Mouse (Mus musculus) liver, embryonic 15.5 days (tissue): ENCODE results near the gene Nrf1. TPM values are rescaled to one million over a fixed set of nuclear protein-coding genes. Genes with fewer than 3 reads are reported as not detected.

Experiments
- ATAC-seq: fragments of 200-750 bp; cut with Nextera tagmentation; 2 replicates; pipeline ENCODE4 v1.8.0; 2017; ENCODE audit warnings: moderate number of reproducible peaks, mild to moderate bottlenecking, moderate library complexity; ENCODE audit not compliant: insufficient read depth
- H3K27ac ChIP-seq: fragments of 300-500 bp; sonication (generic); replicated peaks from 2 replicates; pipeline ENCODE4 v1.5.1; 2015; ENCODE audit warnings: mild to moderate bottlenecking, inconsistent platforms
- H3K27me3 ChIP-seq: fragments of 300-500 bp; sonication (generic); 2 replicates; pipeline ENCODE4 v1.6.1; 2015; ENCODE audit warnings: mild to moderate bottlenecking, inconsistent platforms
- H3K36me3 ChIP-seq: fragments of 300-500 bp; sonication (generic); replicated peaks from 2 replicates; pipeline ENCODE4 v1.6.1; 2015; ENCODE audit warnings: moderate library complexity, mild to moderate bottlenecking, inconsistent platforms
- H3K4me1 ChIP-seq: fragments of 300-500 bp; sonication (generic); replicated peaks from 2 replicates; pipeline ENCODE4 v1.6.1; 2015; ENCODE audit warnings: inconsistent platforms
- H3K4me2 ChIP-seq: fragments of 300-500 bp; sonication (generic); 2 replicates; pipeline ENCODE4 v1.6.1; 2015; ENCODE audit warnings: moderate library complexity, mild to moderate bottlenecking, inconsistent platforms
- H3K4me3 ChIP-seq: fragments of 300-500 bp; sonication (generic); replicated peaks from 2 replicates; pipeline ENCODE4 v1.5.1; 2015; ENCODE audit warnings: mild to moderate bottlenecking, inconsistent platforms
- H3K9ac ChIP-seq: fragments of 300-500 bp; sonication (generic); 2 replicates; pipeline ENCODE4 v1.6.1; 2015; ENCODE audit warnings: moderate library complexity, mild to moderate bottlenecking, inconsistent platforms
- H3K9me3 ChIP-seq: fragments of 300-500 bp; sonication (generic); replicated peaks from 2 replicates; pipeline ENCODE4 v1.6.1; 2016; ENCODE audit warnings: inconsistent platforms
- WGBS: fragments of 180-500 bp; shearing (Covaris S2); methylation state at CpG from one replicate; pipeline ENCODE4 v1.1.7; 2015; ENCODE audit warnings: mixed read lengths; ENCODE audit not compliant: insufficient replicate concordance; 5-methylcytosine and 5-hydroxymethylcytosine counted together
- polyA plus RNA-seq: library from polyadenylated mRNA; unstranded; fragments of >200 nt; fragmentation: Nextera tagmentation; extraction: Ambion mirVana; gene quantifications from 2 replicates; pipeline ENCODE4 v1.2.1, GENCODE M21; 2015

The Nrf1 gene
- 39.0 and 39.3 TPM in 2 replicates for polyA plus RNA-seq

- no peaks in the 10 kb centered on the region for H3K9me3 ChIP-seq
- peak; percentile 85 for ATAC-seq
- no peaks in the 10 kb centered on the region; the same call in 1 of the 2 replicates for H3K36me3 ChIP-seq
- H3K4me2 ChIP-seq = peak within 1 kb of the TSS; percentile 82
- H3K4me3 ChIP-seq = peak within 1 kb of the TSS; percentile 89
- H3K27ac ChIP-seq = peak within 1 kb of the TSS; percentile 97
- H3K4me1 ChIP-seq = peaks cover 44% of the 10 kb centered on the region
- peak within 1 kb of the TSS; percentile 97 for H3K9ac ChIP-seq
- under 1% methylated on average over 75 of the region's 78 CpGs for WGBS
- H3K27me3 ChIP-seq = no peaks in the 10 kb centered on the region
These were observed at the start of gene Nrf1 for GRCm38 (mm10) chr6:30047271-30048162. Gene Nrf1, plus strand, starts transcription at chr6:30047988.

DNA sequence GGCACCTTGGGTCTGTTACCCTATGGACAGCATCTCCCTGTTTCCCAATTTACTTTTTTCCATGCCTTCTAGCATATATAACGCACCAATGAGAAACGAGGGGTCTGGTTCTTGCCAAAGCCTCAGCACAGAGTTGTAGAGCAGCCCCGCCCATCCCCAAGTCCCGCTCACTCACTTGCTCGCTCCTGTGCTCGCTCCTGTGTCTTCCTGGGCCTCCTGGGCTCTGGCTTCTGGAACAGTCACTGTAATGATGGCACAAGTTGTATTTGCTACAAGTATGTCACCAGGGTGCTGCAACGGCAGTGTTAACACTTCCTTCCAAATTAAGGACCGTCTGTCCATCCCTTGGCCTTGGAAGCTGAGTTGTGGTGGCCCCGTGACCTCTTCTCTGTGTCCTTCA is 49.6 kb upstream of the Nrf1 start:
- Histone ChIP-seq H3K9ac (no peak overlapping the region), H3K27me3 (peaks cover 7% of the 10 kb centered on the region; the same call in 1 of the 2 replicates), H3K27ac (no peak overlapping the region), H3K4me2 (no peak overlapping the region), H3K36me3 (no peaks in the 10 kb centered on the region), H3K4me1 (no peaks in the 10 kb centered on the region), H3K9me3 (no peaks in the 10 kb centered on the region), H3K4me3 (no peak overlapping the region)
- 68% methylated on average over 9 of the region's 9 CpGs for WGBS
- ATAC-seq = no peak

GRCm38 (mm10) chr6:29998771-29999170 is 49.0 kb upstream of the Nrf1 start:
- no peak for ATAC-seq
- peaks cover 7% of the 10 kb centered on the region; the same call in 1 of the 2 replicates for H3K27me3 ChIP-seq
- no peak overlapping the region for H3K4me3 ChIP-seq
- WGBS = 42% methylated on average over 4 of the region's 4 CpGs
- H3K9ac ChIP-seq = no peak overlapping the region
- no peaks in the 10 kb centered on the region for H3K4me1 ChIP-seq
- no peak overlapping the region for H3K4me2 ChIP-seq
- no peak overlapping the region for H3K27ac ChIP-seq
- no peaks in the 10 kb centered on the region for H3K9me3 ChIP-seq
- H3K36me3 ChIP-seq = no peaks in the 10 kb centered on the region

GRCm38 (mm10) chr6:30002628-30003027 is 45.2 kb upstream of the Nrf1 start:
- Histone ChIP-seq H3K4me3 (no peak overlapping the region), H3K27ac (no peak overlapping the region), H3K4me2 (no peak overlapping the region), H3K27me3 (peaks cover 7% of the 10 kb centered on the region; the same call in 1 of the 2 replicates), H3K4me1 (no peaks in the 10 kb centered on the region), H3K9me3 (no peaks in the 10 kb centered on the region), H3K36me3 (no peaks in the 10 kb centered on the region), H3K9ac (no peak overlapping the region)
- 59% methylated on average over 9 of the region's 9 CpGs for WGBS
- no peak for ATAC-seq

DNA sequence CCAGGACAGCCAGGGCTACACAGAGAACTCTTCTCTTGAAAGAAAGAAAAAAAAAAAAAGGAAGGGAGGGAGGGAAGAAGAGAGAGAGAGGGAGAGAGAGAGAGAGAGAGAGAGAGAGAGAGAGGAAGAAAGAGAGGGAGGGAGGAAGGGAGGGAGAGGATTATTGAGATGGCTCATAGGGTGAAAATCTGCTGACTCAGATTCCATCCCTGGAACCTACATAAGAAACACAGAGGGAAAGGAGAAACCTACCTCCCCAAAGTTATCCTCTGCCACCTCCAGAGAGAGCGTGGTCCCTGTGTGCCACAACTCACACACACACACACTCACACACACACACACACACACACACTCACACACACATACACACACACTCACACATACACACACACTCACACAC is 41.9 kb upstream of the Nrf1 start:
- no peaks in the 10 kb centered on the region for H3K4me1 ChIP-seq
- no peak overlapping the region for H3K9ac ChIP-seq
- H3K9me3 ChIP-seq = no peaks in the 10 kb centered on the region
- H3K27ac ChIP-seq = no peak overlapping the region
- no peak overlapping the region for H3K4me2 ChIP-seq
- WGBS = 91% methylated on average over 1 of the region's 1 CpGs
- H3K36me3 ChIP-seq = no peaks in the 10 kb centered on the region
- ATAC-seq = no peak
- H3K27me3 ChIP-seq = no peaks in the 10 kb centered on the region
- no peak overlapping the region for H3K4me3 ChIP-seq

GRCm38 (mm10) chr6:30009204-30009603 is 38.6 kb upstream of the Nrf1 start:
- no peaks in the 10 kb centered on the region for H3K27me3 ChIP-seq
- H3K4me3 ChIP-seq = no peak overlapping the region
- WGBS = 71% methylated on average over 7 of the region's 7 CpGs
- no peak overlapping the region for H3K9ac ChIP-seq
- no peak for ATAC-seq
- 0 out of 2 replicates have a peak, but pooled peaks cover 6% of the 10 kb centered on the region for H3K4me1 ChIP-seq
- no peaks in the 10 kb centered on the region for H3K9me3 ChIP-seq
- no peaks in the 10 kb centered on the region for H3K36me3 ChIP-seq
- H3K27ac ChIP-seq = no peak overlapping the region
- H3K4me2 ChIP-seq = no peak overlapping the region

GRCm38 (mm10) chr6:30013520-30013919 is 34.3 kb upstream of the Nrf1 start:
- 0 out of 2 replicates have a peak, but pooled peaks cover 6% of the 10 kb centered on the region for H3K4me1 ChIP-seq
- WGBS = 63% methylated on average over 2 of the region's 2 CpGs

DNA sequence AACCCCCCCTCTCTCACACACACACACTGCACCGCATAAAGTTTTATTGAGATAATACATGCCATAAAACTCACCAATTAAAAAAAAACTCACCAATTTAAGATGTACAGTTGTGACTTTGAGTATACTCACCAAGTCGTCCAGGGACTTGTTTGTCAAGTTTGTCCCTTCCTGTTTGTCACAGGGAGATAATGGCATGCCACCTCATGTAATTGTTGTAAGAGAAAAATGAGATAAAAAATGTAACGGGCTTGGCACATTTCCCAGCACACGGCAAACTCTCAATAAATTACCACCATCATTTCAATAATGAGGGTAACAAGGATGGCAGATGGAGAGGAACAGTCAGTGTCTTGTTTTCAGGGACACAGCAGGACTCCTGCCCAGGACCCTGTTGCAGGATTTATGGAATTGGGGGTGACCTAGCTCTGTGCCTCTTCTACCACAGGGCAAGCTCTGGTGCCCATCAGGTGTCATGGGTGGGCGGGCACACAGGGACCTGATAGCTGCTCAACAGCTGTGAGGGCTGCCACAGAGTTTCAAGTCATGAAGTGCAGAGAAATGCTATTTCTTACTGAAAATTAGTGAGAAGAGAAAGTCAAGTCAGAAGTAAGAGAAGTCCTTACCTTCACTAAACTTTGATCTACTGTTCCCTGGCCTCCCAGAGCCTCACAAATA is 33.5 kb upstream of the Nrf1 start:
- no peak overlapping the region for H3K4me2 ChIP-seq
- 0 out of 2 replicates have a peak, but pooled peaks cover 6% of the 10 kb centered on the region for H3K4me1 ChIP-seq
- WGBS = 46% methylated on average over 5 of the region's 5 CpGs
- H3K36me3 ChIP-seq = no peaks in the 10 kb centered on the region
- no peak overlapping the region for H3K27ac ChIP-seq
- H3K4me3 ChIP-seq = no peak overlapping the region
- no peaks in the 10 kb centered on the region for H3K9me3 ChIP-seq
- no peak overlapping the region for H3K9ac ChIP-seq
- ATAC-seq = no peak
- no peaks in the 10 kb centered on the region for H3K27me3 ChIP-seq

More at GRCm38 (mm10) chr6:30013520-30013919, 34.3 kb upstream of the Nrf1 start:
- H3K36me3 ChIP-seq = no peaks in the 10 kb centered on the region
- no peaks in the 10 kb centered on the region for H3K27me3 ChIP-seq
- H3K27ac ChIP-seq = no peak overlapping the region
- no peak overlapping the region for H3K9ac ChIP-seq
- H3K9me3 ChIP-seq = no peaks in the 10 kb centered on the region
- no peak overlapping the region for H3K4me2 ChIP-seq
- ATAC-seq = no peak
- no peak overlapping the region for H3K4me3 ChIP-seq

DNA sequence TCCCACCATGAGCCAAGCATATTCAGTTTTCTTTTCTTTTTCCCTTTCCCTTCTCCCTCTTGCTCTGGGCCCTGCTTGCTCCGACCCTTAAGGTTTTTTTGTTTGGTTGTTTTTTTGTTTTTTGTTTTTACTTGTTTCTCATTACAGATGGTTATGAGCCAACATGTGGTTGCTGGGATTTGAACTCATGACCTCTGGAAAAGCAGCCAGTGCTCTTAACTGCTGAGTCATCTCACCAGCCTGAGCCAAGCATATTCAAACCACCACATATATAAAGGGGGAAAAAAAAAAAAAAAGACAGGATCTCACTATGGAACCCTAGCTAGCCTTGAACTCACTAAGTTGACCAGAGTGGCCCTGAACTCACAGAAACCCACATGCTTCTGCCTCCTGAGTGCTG is 26.5 kb upstream of the Nrf1 start:
- Histone ChIP-seq H3K4me3 (no peak overlapping the region), H3K27me3 (no peaks in the 10 kb centered on the region), H3K27ac (no peak overlapping the region), H3K36me3 (no peaks in the 10 kb centered on the region), H3K9me3 (no peaks in the 10 kb centered on the region), H3K4me1 (0 out of 2 replicates have a peak, but pooled peaks cover 3% of the 10 kb centered on the region), H3K4me2 (no peak overlapping the region), H3K9ac (no peak overlapping the region)
- no peak for ATAC-seq
- WGBS = 61% methylated on average over 1 of the region's 1 CpGs

- WGBS = 67% methylated on average over 5 of the region's 5 CpGs
- Histone ChIP-seq H3K9me3 (no peaks in the 10 kb centered on the region), H3K4me2 (no peak overlapping the region), H3K4me3 (no peak overlapping the region), H3K4me1 (0 out of 2 replicates have a peak, but pooled peaks cover 6% of the 10 kb centered on the region), H3K36me3 (no peaks in the 10 kb centered on the region), H3K27ac (no peak overlapping the region), H3K27me3 (no peaks in the 10 kb centered on the region), H3K9ac (no peak overlapping the region)
- ATAC-seq = no peak
These were observed 26.1 kb upstream of the Nrf1 start for GRCm38 (mm10) chr6:30021656-30022055.

DNA sequence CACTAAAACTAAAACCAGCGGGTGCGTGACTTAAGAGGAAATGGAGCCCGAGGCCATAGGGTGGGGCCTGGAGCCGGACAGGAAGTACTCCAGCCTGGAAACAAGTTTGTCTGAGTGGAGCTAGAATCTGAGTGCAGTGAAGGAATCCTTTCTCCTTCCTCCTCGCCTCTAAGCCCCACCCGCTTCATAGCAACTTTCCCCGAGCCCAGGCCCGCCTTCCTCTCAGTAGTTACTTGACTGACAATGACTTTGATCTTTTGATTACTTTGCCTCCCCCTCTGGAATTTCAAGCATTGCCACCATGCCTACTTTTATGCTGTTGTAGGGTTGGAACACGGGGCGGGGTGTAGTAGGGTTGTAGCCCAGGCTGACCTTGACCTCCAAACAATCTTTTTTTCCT is 21.0 kb upstream of the Nrf1 start:
- no peaks in the 10 kb centered on the region for H3K36me3 ChIP-seq
- no peak for ATAC-seq
- H3K4me1 ChIP-seq = 0 out of 2 replicates have a peak, but pooled peaks cover 5% of the 10 kb centered on the region
- H3K27me3 ChIP-seq = no peaks in the 10 kb centered on the region
- no peak overlapping the region for H3K4me3 ChIP-seq
- 36% methylated on average over 10 of the region's 10 CpGs for WGBS
- H3K4me2 ChIP-seq = no peak overlapping the region
- H3K9me3 ChIP-seq = no peaks in the 10 kb centered on the region
- no peak overlapping the region for H3K27ac ChIP-seq
- no peak overlapping the region for H3K9ac ChIP-seq
